Mouse (Mus musculus): ENCODE data around the gene Prkg1.

Prkg1 gene

DNA sequence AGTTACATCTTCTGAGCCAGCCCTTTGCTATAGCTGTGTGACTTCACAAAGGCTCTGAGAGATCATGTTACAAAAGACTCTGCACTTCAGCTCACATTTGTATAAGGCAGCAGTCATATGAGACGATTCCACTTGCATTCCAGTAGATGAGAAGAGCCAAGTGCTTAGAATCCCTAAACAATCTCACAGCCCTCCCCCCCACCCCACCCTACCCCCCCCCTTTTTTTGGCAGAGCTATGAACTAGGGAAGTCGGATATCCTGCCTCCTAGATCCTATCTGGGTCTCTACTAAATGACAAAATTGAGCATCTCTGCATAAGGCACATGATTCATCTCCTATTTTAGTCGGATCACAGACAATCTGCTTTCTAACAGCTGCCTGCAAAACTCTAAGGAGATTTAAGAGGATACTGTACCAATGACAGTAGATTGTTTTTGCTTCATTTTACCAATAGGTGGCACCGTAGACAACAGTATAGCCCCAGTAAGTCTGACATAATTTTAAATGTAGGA, 921.7 kb downstream of the Prkg1 start:
- DNase-seq (ENCODE audit: low spot score) = peak; percentile 39

- no peak for DNase-seq (ENCODE audit: low spot score)
Measured at GRCm38 (mm10) chr19:30842640-30843039, 922.2 kb downstream of the Prkg1 start.

DNA sequence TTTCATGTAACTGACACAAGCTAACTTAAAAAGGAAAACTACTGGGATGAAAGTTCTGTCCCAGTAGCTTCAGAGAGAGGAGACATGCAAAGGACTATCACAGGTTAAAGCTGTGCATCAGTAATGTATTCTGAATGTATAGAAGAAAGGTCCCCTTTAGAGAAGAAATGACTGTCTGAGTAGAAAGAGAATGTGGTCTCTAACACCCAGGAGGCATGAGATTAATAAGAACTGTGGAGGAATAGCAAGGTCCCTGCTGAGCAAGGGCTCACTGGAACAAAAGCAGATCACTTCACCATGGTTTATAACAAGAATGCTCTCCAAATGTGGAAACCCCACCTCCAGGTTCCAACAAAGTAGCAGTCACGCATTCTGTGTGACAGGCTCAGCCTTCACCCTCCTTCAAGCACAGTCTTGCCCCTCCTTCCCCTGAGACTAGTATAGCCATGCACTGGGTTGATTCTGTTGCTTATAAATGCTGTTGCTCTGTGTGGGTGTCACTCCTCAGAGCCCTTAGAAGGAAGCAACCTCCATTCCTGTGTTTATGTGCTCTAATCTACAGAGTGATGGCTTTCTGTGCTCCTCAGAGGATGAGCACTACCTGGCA, 931.7 kb downstream of the Prkg1 start:
- no peak for DNase-seq (ENCODE audit: low spot score)

DNA sequence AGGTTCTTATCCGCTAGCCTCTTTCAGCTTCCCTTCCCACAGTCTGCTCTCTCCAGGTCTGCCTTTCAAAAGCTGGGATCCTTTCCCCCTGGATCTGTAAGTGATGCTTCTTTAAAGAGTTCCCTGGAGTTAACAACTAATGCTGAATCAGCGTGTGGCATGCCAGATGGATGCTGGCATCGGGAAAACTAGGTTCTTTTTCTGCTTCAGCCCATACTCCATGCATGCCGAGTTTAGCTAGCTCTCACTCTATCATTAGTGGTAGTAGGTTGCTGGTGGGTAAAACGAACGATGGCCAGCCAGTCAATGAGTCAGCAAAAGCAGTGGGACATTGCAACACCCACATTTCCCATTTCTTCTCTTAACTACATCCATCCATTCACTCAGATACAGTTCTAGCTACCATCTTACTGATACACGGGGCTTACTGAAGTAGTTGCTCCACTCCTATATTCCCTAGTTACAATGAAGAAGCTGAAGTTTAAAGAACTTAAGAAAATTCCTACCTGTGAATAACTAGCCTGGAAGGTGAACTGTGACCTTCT, 935.5 kb downstream of the Prkg1 start:
- peak; percentile 6 for DNase-seq (ENCODE audit: low spot score)

DNA sequence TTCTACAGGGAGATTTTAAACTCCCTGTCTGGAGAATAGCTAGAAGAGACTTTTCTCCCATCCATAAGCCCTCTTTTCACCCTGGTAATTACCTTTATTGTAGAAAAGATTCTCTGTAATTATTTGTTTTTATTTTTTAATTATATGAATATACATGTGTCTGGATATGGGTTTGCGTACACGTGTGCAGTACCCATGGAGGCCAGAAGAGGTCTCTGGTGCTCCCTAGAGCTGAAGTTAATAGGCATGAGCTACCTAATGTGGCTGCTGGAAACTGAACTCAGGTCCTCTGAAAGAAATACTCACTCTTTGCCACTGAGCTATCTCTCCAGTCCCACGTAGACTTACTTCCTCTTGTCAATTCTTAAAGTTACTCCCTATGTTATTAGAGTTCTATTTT, 937.0 kb downstream of the Prkg1 start:
- no peak for DNase-seq (ENCODE audit: low spot score)

DNA sequence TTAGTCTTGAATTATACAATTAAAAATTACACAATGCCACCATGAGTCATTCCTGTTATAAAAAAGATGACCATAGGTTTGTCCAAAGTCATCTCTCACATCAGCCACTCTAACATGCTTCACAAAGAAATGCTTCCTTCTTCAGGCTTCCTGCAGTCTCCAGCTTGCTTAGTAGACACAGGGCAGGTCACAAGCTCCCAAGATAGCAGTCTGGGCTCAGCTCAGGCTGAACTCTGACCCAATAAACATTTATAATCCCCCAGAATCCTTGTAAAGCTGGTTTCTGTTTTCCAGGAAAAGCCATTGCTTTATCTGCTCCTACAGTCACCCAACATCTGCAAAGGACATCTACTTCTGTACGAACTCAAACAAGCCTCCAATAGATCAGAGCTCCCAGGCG, 938.7 kb downstream of the Prkg1 start:
- DNase-seq (ENCODE audit: low spot score) = no peak

DNA sequence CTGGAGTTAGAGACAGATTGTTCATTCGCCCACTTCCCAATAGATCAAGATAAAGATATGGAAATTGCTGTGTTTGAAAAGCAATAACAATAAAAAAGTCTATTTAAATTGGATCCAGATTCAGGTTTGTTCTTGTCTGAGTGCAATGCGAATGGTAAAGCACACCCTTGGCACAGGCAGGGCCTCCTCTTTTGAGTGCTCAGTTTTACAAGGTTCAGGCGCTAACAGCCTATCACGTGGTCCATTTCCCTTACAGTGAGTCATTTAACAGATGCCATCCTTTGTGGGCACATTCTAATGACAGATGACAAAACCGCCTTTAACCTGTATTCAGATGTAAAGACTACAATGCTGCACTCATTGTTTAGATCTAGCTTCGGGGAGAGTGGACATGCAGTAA, 949.2 kb downstream of the Prkg1 start:
- DNase-seq (ENCODE audit: low spot score) = peak; percentile 13

DNA sequence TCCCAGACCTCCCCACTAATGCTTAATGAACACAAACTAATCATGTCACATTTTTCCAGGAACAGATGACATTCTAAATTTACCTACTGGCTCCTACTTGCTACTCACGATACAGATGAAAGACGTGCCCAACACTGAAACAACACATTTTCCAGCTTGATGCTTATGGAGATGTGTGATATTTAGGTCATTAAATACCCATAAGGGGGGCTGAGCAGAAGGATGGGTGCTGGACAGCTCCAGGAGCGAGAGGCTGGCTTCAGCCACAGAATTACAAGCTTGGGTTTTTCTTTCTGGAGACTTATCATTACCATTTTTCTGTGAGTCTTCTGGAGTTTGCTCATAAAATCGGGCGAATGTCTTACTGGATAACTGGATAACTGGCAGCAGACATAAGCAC, 958.6 kb downstream of the Prkg1 start:
- DNase-seq (ENCODE audit: low spot score) = no peak

- DNase-seq (ENCODE audit: low spot score) = no peak
Measured at GRCm38 (mm10) chr19:30780803-30781202, 984.0 kb downstream of the Prkg1 start.

- DNase-seq (ENCODE audit: low spot score) = no peak
Measured at GRCm38 (mm10) chr19:30768316-30768715, 996.5 kb downstream of the Prkg1 start.

DNA sequence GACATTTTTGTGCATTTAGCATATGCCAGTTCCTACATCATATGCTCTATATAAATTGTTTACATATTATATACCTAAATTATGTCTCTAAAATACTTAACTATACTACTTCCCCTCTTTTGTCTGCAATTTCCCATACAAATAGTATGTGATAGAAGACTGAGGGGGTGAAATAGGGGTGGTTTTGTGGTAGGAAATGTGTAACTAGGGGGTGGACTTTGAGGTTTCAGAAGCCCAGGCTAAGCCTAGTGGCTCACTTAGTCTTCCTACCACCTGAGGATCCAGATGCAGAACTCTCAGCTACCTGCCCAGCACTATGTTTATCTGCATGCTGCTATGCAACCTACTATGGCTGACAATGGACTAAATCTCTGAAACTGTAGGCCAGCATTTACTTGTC, 1020.4 kb downstream of the Prkg1 start:
- DNase-seq (ENCODE audit: low spot score) = no peak

GRCm38 (mm10) chr19:30699130-30699529, 1065.7 kb downstream of the Prkg1 start:
- DNase-seq (ENCODE audit: low spot score) = peak; percentile 8

GRCm38 (mm10) chr19:30691258-30691657, 1073.6 kb downstream of the Prkg1 start:
- DNase-seq (ENCODE audit: low spot score) = no peak

- no peak for DNase-seq (ENCODE audit: low spot score)
Measured at GRCm38 (mm10) chr19:30690691-30691090, 1074.1 kb downstream of the Prkg1 start.

DNA sequence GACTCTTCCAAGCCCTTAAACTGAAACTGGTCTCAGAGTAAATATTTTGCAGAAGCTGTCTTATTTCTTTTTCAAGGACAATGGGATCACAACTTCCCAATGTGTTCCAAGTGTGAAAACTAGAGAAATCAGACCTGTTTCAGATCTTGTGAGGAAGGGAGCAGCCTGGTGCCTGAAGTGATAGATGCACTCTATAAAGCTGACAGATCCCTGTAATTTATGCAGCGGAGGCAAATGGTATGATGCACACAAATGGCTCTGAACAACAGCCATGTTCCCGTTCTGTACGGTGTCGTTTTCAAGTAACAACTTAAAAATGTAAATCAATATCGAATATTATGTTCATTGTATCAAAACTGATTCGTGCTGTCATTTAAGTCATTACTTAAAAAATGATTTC, 1076.9 kb downstream of the Prkg1 start:
- no peak for DNase-seq (ENCODE audit: low spot score)

DNA sequence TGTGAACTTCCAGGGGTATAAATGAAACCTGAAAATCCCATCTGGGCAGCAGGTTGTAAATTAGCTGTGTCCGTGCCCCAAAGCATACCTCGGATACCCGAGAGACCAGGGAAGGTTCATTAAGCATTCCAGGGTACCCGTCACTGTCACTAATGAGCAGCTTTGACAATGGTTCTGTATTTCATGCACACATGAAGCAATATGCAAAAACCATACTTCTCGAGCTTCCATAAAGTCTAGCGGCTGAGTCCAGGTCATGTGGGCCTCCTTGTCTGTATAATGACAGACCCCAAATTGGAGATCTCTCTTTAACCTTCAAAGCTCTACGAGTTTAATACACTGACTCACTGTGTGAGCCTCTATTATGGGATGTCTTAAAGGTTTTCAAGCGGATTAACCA, 1088.5 kb downstream of the Prkg1 start:
- no peak for DNase-seq (ENCODE audit: low spot score)

DNA sequence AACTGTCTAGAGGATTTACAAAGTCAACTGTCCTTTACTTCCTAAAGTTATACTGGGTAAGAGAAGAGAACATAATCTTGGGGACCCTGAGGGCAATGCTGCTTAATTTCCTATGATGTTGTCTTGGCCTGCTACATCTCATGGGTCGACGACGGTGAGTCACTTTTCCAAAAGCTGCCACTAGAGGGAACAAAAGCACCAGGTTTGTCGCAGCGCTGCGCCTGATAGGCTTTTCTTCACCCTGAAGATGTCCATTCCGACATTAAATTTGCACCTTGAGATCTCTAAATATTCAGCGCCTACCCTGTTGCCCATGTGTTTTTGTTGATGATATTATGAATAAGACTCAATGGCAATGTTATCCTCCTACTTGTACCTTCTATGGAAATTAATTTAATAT, 1100.6 kb downstream of the Prkg1 start:
- peak; percentile 75 for DNase-seq (ENCODE audit: low spot score)

GRCm38 (mm10) chr19:30642629-30643170, 1122.1 kb downstream of the Prkg1 start:
- DNase-seq (ENCODE audit: low spot score) = no peak

- DNase-seq (ENCODE audit: low spot score) = no peak
Measured at GRCm38 (mm10) chr19:30637471-30637870, 1127.4 kb downstream of the Prkg1 start.

DNA sequence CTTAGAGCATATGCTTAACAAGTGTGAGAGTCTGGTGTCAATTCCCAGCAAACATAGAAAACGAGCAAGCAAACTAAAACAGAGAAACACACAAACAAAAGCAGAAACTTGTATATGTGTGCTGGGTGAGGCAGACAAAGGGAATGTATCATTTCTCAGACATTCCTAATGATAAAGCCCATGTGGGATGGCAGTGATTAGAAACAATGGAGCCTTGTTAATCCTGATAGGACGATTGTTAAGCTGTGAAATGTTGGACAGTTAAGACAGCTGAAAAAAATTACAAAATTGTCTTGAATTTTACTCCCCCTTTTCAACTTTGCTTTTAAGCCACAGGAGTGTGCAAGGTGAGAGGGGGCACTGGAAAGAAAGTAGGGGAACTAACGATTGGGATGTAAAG, 1133.8 kb downstream of the Prkg1 start:
- no peak for DNase-seq (ENCODE audit: low spot score)

DNA sequence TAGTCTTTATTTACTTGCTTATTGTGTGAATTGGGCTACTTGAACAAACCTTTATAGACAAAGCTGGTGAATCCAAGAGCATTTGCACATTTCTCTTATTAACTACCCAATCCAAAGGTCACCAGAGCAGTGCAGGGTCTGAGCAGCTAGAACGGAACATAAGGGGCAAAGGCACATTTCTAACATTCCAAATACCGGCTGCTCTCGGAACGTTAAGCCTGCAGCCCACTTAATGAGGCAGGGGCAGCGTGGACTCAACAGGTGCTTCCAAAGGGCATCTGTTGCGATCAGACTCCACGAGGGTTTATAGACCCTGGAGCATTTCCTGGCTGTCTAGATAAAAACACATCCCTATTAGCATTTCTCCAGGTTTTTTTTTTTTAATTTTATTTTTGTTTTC, 1138.8 kb downstream of the Prkg1 start:
- no peak for DNase-seq (ENCODE audit: low spot score)

GRCm38 (mm10) chr19:30625391-30625790, 1139.4 kb downstream of the Prkg1 start:
- no peak for DNase-seq (ENCODE audit: low spot score)

GRCm38 (mm10) chr19:30623620-30624019, 1141.2 kb downstream of the Prkg1 start:
- DNase-seq (ENCODE audit: low spot score) = no peak
